Mouse (Mus musculus) effector memory CD4-positive, alpha-beta T cell, adult 7 months (primary cell): Measurements from ENCODE around the gene Trpv6. TPM values are rescaled to one million over a fixed set of nuclear protein-coding genes. Genes with fewer than 3 reads are reported as not detected.

ENCODE experiments used
- polyA plus RNA-seq: library from polyadenylated mRNA; unstranded; fragments of 100-300 nt; shearing (Covaris generic); gene quantifications from one replicate; pipeline ENCODE4 v1.2.1, GENCODE M21; 2017

The Trpv6 gene
- polyA plus RNA-seq: 0.43 TPM

GRCm38 (mm10) chr6:41636178-41636577, at the start of gene Trpv6:
Gene Trpv6 (minus strand): TSS chr6:41636405.

GRCm38 (mm10) chr6:41684131-41684530, 47.9 kb upstream of the Trpv6 start, which contains the start of gene Llcfc1:
Gene Llcfc1 (plus strand): TSS chr6:41684431.

GRCm38 (mm10) chr6:41680669-41681068, 44.5 kb upstream of the Trpv6 start, which contains the start of gene Trpv5:
Gene Trpv5 (minus strand): TSS chr6:41680769.

GRCm38 (mm10) chr6:41605061-41605793, 31.0 kb downstream of the Trpv6 start, which contains the start of gene Ephb6:
Gene Ephb6 (plus strand): TSS chr6:41605482.

Other genes with a start within 250 kb of the Trpv6 start
- not detected for gene Gm5771, start 244.0 kb downstream of the Trpv6 start, polyA plus RNA-seq
- gene Gm10334, start 190.3 kb downstream of the Trpv6 start, polyA plus RNA-seq: not detected
- not detected for gene Prss1, start 177.5 kb downstream of the Trpv6 start, polyA plus RNA-seq
- 17.1 TPM for gene Prss2, start 114.6 kb downstream of the Trpv6 start, polyA plus RNA-seq
- gene Ephb6, start 30.9 kb downstream of the Trpv6 start, polyA plus RNA-seq: 28.7 TPM
- not detected for gene Trpv5, start 44.4 kb upstream of the Trpv6 start, polyA plus RNA-seq
- not detected for gene Llcfc1, start 48.0 kb upstream of the Trpv6 start, polyA plus RNA-seq
- gene Kel, start 67.9 kb upstream of the Trpv6 start, polyA plus RNA-seq: not detected
- not detected for gene Olfr459, start 138.8 kb upstream of the Trpv6 start, polyA plus RNA-seq
- not detected for gene Pip, start 211.1 kb upstream of the Trpv6 start, polyA plus RNA-seq
- gene Sval2, start 216.6 kb upstream of the Trpv6 start, polyA plus RNA-seq: not detected